Mouse (Mus musculus) brain, embryonic 14.5 days (tissue): Measurements from ENCODE around the gene Pgbd5. TPM values are rescaled to one million over a fixed set of nuclear protein-coding genes. Genes with fewer than 3 reads are reported as not detected.

ENCODE experiments used
- DNase-seq: peaks from one replicate; pipeline ENCODE4 v3.0.0-alpha.2; 2011; ENCODE audit warnings: low read depth
- CTCF ChIP-seq: fragments of 200-500 bp; IDR thresholded peaks from 2 replicates; pipeline ENCODE4 v1.5.1; 2012; ENCODE audit warnings: inconsistent platforms, mild to moderate bottlenecking, moderate library complexity, borderline replicate concordance; ENCODE audit not compliant: insufficient read depth, insufficient read length; ENCODE audit errors: extremely low read depth
- POLR2A ChIP-seq: fragments of 200-500 bp; IDR thresholded peaks from 2 replicates; pipeline ENCODE4 v1.6.1; 2012; ENCODE audit warnings: mild to moderate bottlenecking, inconsistent platforms, borderline replicate concordance; ENCODE audit not compliant: poor library complexity, insufficient read depth, insufficient read length, severe bottlenecking; ENCODE audit errors: extremely low read depth
- polyA plus RNA-seq: library from polyadenylated mRNA; depleted of rRNA; stranded (reverse); fragments of >200 nt; gene quantifications from 2 replicates; pipeline ENCODE4 v1.2.3, GENCODE M21; 2012; rRNA removed

Gene Pgbd5
- polyA plus RNA-seq, 1 experiment, result 33.4 TPM

DNA sequence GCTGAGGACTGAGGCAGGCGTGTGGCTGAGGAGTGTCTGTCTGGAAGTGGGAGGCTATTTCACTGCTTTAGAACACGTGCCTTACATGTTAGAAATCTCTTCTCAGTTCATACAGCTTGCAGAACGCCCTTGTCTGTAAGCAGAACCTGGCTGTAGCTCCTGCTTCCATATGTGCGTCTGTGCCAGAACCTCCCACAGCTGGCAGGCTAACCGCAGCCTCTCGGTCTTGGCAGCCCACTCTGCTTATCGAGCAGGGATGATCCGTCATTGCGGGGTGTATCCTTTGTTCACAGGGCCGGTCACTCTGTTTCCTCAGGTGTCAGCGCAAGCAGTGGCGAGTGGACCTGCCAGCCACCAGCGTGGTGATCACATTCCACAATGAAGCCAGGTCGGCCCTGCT, 116.1 kb downstream of the Pgbd5 start:
- TF ChIP-seq POLR2A (no peak), CTCF (no peak)
- DNase-seq, result no peak

DNA sequence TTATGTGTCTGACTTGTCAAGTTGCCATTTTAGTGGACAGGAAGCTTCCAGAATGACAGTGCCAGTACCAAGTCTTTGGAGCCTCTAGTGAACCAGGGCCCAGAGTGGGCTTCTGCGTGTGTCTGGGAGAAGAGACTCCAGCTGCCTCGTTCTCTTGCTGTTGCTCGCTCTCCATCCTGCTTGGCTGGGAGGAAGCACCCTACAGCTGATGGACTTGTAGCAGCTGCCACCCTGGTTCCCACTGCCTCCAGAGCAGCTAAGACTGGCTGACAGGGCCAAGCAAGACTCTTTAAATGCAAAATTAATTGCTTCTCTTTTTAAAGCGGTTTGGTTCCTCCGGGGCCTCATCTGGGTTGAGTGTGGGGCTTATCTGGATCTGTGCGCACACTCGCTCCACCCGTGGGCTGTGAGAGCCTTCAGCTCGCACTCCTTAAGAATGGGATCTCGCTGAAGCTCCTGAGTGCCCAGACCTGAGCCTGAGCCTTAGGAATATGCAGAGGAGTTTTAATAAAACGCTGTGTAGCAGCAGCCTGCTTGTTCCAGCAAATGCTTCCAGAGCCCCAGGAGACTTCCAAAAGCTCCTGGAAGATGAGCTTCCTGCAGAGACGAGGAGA, 118.1 kb downstream of the Pgbd5 start:
- peak; percentile 77 for DNase-seq
- TF ChIP-seq CTCF (no peak), POLR2A (no peak)

GRCm38 (mm10) chr8:124319316-124319652, 120.2 kb downstream of the Pgbd5 start:
- DNase-seq, result no peak
- TF ChIP-seq CTCF (no peak), POLR2A (no peak)

Other genes starting within 250 kb of the Pgbd5 start
- 42.0 and 50.3 TPM in 2 replicates for gene Galnt2, start 208.3 kb downstream of the Pgbd5 start, polyA plus RNA-seq
- 32.1 and 34.1 TPM in 2 replicates for gene Cog2, start 81.1 kb upstream of the Pgbd5 start, polyA plus RNA-seq
- gene Agt, start 130.0 kb upstream of the Pgbd5 start, polyA plus RNA-seq, result 0.10 and 0.30 TPM in 2 replicates
- gene Capn9, start 136.5 kb upstream of the Pgbd5 start, polyA plus RNA-seq, result not detected in 2 replicates
- 78.7 and 83.1 TPM in 2 replicates for gene 2310022B05Rik, start 223.7 kb upstream of the Pgbd5 start, polyA plus RNA-seq